10 mouse cellular contexts compared by ENCODE assay signal in the genomic region with DNA sequence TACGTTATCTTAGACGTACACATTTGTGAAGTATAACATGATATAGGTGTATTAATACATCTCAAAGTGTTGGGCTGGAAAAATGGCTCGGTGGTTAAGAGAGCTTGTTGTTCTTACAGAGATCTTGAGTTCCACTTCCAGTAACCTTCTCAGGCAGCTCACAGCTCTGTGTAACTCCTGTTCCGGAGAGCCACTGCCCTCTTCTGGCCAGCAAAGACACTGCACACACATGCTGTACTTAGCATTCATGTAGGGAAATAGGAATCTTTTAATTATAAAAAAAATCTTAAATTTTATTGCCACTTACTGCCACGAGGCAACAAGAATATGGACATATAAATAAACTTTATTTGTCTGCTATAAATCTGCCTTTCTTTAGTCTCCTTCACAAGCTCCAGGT. TPM values are rescaled to one million over a fixed set of nuclear protein-coding genes. Genes with fewer than 3 reads are reported as not detected.
A peak's percentile ranks its signal among the peaks of the same experiment; 100 is the strongest.
DNase-seq lines count a peak whose midpoint lies in the region; ATAC-seq and TF ChIP-seq lines count a peak whose summit lies in the region.
"Had no signal": no experiment of that assay in that cellular context is flagged by ENCODE, and none has a peak within 500 bp of the region (broad histone marks: within the 10 kb centered on the region; RNA-seq: fewer than 3 reads in every experiment).

No protein-coding gene starts in this region.

- H3K9me3 ChIP-seq in intestine, postnatal 0 days (ENCODE audit: control insufficient read depth), result no peaks in the 10 kb centered on the region
- H3K9me3 ChIP-seq in intestine, embryonic 15.5 days, result no peaks in the 10 kb centered on the region
- no peaks in the 10 kb centered on the region for H3K9me3 ChIP-seq in midbrain, embryonic 14.5 days (ENCODE audit: control insufficient read depth, low read length)
- H3K9me3 ChIP-seq in midbrain, embryonic 16.5 days (replicated peaks; ENCODE audit: control insufficient read depth, low read length, poor library complexity, severe bottlenecking), result no peaks in the 10 kb centered on the region
- H3K9me3 ChIP-seq: heart, embryonic 15.5 days had no signal

- peak; percentile 51 for TF ChIP-seq CTCF in intestine, postnatal 0 days (IDR thresholded peaks at IDR 0.05; ENCODE audit: low read depth)

- no peak overlapping the region for H3K4me2 ChIP-seq in intestine, postnatal 0 days (replicated peaks; ENCODE audit: low read depth)
- no peak overlapping the region for H3K4me2 ChIP-seq in intestine, embryonic 15.5 days (replicated peaks)
- H3K4me2 ChIP-seq in midbrain, embryonic 14.5 days (ENCODE audit: low read length), result no peak overlapping the region
- H3K4me2 ChIP-seq in midbrain, embryonic 16.5 days (ENCODE audit: low read length), result no peak overlapping the region
- H3K4me2 ChIP-seq: heart, embryonic 15.5 days had no signal

- H3K4me1 ChIP-seq in intestine, postnatal 0 days (replicated peaks; ENCODE audit: control insufficient read depth, insufficient read depth, low read length), result no peaks in the 10 kb centered on the region
- H3K4me1 ChIP-seq in intestine, embryonic 15.5 days (replicated peaks), result no peaks in the 10 kb centered on the region
- H3K4me1 ChIP-seq in midbrain, embryonic 14.5 days (ENCODE audit: control insufficient read depth, insufficient read depth, low read length), result no peaks in the 10 kb centered on the region
- H3K4me1 ChIP-seq in midbrain, embryonic 16.5 days (ENCODE audit: control insufficient read depth, insufficient read depth, low read length), result no peaks in the 10 kb centered on the region
- H3K4me1 ChIP-seq: heart, embryonic 15.5 days had no signal

- H3K27ac ChIP-seq in intestine, postnatal 0 days (ENCODE audit: low read depth, low read length), result no peak overlapping the region
- no peak overlapping the region for H3K27ac ChIP-seq in intestine, embryonic 15.5 days
- H3K27ac ChIP-seq in midbrain, embryonic 14.5 days (replicated peaks; ENCODE audit: low read depth, low read length), result no peak overlapping the region
- H3K27ac ChIP-seq in midbrain, embryonic 16.5 days (ENCODE audit: low read length), result no peak overlapping the region
- H3K27ac ChIP-seq: heart, embryonic 15.5 days had no signal

- H3K27me3 ChIP-seq in intestine, postnatal 0 days (replicated peaks; ENCODE audit: control insufficient read depth, insufficient read depth, low read length), result no peaks in the 10 kb centered on the region
- no peaks in the 10 kb centered on the region for H3K27me3 ChIP-seq in intestine, embryonic 15.5 days (replicated peaks)
- no peaks in the 10 kb centered on the region for H3K27me3 ChIP-seq in midbrain, embryonic 14.5 days (ENCODE audit: control insufficient read depth, insufficient read depth, low read length)
- H3K27me3 ChIP-seq in midbrain, embryonic 16.5 days (ENCODE audit: control insufficient read depth, insufficient read depth, low read depth, low read length), result no peaks in the 10 kb centered on the region
- H3K27me3 ChIP-seq: heart, embryonic 15.5 days had no signal

- WGBS in intestine, postnatal 0 days, result 70% methylated on average over 5 of the region's 5 CpGs
- WGBS in intestine, embryonic 15.5 days, result 67% methylated on average over 5 of the region's 5 CpGs
- WGBS in midbrain, embryonic 14.5 days, result 71% methylated on average over 5 of the region's 5 CpGs
- 74% methylated on average over 5 of the region's 5 CpGs for WGBS in midbrain, embryonic 16.5 days

- no peak for ATAC-seq in intestine, postnatal 0 days
- ATAC-seq in intestine, embryonic 15.5 days, result no peak
- no peak for ATAC-seq in midbrain, embryonic 14.5 days (ENCODE audit: low FRiP score, low TSS enrichment)
- ATAC-seq in midbrain, embryonic 16.5 days, result no peak

- H3K36me3 ChIP-seq in intestine, postnatal 0 days (ENCODE audit: control insufficient read depth, insufficient read depth), result no peaks in the 10 kb centered on the region
- H3K36me3 ChIP-seq in intestine, embryonic 15.5 days, result no peaks in the 10 kb centered on the region
- H3K36me3 ChIP-seq in midbrain, embryonic 14.5 days (ENCODE audit: control insufficient read depth, insufficient read depth, low read length), result no peaks in the 10 kb centered on the region
- no peaks in the 10 kb centered on the region for H3K36me3 ChIP-seq in midbrain, embryonic 16.5 days (ENCODE audit: control insufficient read depth, insufficient read depth, low read length)
- H3K36me3 ChIP-seq: heart, embryonic 15.5 days had no signal

- peak; percentile 4 for DNase-seq in midbrain, embryonic 14.5 days
- peak; percentile 39 for DNase-seq in embryo, embryonic 10 days (ENCODE audit: low spot score)
- peak; percentile 13 for DNase-seq in retina, postnatal 1 day
- no peak for DNase-seq in adrenal gland, postnatal 25 days
- no peak for DNase-seq in frontal cortex, postnatal 14 days (ENCODE audit: low spot score in 2 of 2)

- H3K4me3 ChIP-seq in intestine, postnatal 0 days (ENCODE audit: low read depth, low read length), result no peak overlapping the region
- H3K4me3 ChIP-seq in intestine, embryonic 15.5 days (replicated peaks), result no peak overlapping the region
- no peak overlapping the region for H3K4me3 ChIP-seq in midbrain, embryonic 14.5 days (replicated peaks; ENCODE audit: low read depth, low read length)
- no peak overlapping the region for H3K4me3 ChIP-seq in midbrain, embryonic 16.5 days (ENCODE audit: low read depth, low read length)
- H3K4me3 ChIP-seq: heart, embryonic 15.5 days had no signal

- H3K9ac ChIP-seq in intestine, postnatal 0 days (ENCODE audit: low read depth, low read length), result no peak overlapping the region
- H3K9ac ChIP-seq in intestine, embryonic 15.5 days, result no peak overlapping the region
- H3K9ac ChIP-seq in midbrain, embryonic 14.5 days (replicated peaks; ENCODE audit: low read length), result no peak overlapping the region
- H3K9ac ChIP-seq in midbrain, embryonic 16.5 days (ENCODE audit: low read depth, low read length), result no peak overlapping the region
- H3K9ac ChIP-seq: heart, embryonic 15.5 days had no signal

RNA-seq across cellular contexts. Expression of a gene that starts 56.3 kb away (rescaled TPM):
- polyA plus RNA-seq in intestine, postnatal 0 days (2015; fragmentation: Nextera tagmentation; extraction: Ambion mirVana), result 0.07 TPM in 1 of 2 replicates, not detected in the other
- 0.19 and 0.24 TPM in 2 replicates for polyA plus RNA-seq in intestine, embryonic 15.5 days (2015; fragmentation: Nextera tagmentation; extraction: Ambion mirVana)
- 0.50 and 0.76 TPM in 2 replicates for polyA plus RNA-seq in midbrain, embryonic 14.5 days (2014; fragmentation: Nextera tagmentation; extraction: Ambion mirVana)
- polyA plus RNA-seq in midbrain, embryonic 16.5 days (2015; fragmentation: Nextera tagmentation; extraction: Ambion mirVana), result 1.2 and 1.4 TPM in 2 replicates
- total RNA-seq in adrenal gland, postnatal 25 days (2021), result 9.1 and 10.8 TPM in 2 replicates
- total RNA-seq: megakaryocyte, adult 5-6 weeks had no signal

Comparison
In these comparisons a context has a peak if more than half of its experiments do, and no peak if none do; other contexts are left out.
1. DNase-seq: peak in midbrain, embryonic 14.5 days (single experiment), embryo, embryonic 10 days (single experiment) and retina, postnatal 1 day (single experiment); none in adrenal gland, postnatal 25 days (single experiment) and frontal cortex, postnatal 14 days (0 of 2).